Mouse (Mus musculus) limb, embryonic 11.5 days (tissue): ENCODE results near the gene Mms19. TPM values are rescaled to one million over a fixed set of nuclear protein-coding genes. Genes with fewer than 3 reads are reported as not detected.

Experiments used
- ATAC-seq: fragments of 200-750 bp; cut with Nextera tagmentation; 2 replicates; pipeline ENCODE4 v1.8.0; 2017; ENCODE audit warnings: low read depth; ENCODE audit not compliant: insufficient number of reproducible peaks, low FRiP score, low TSS enrichment
- DNase-seq: peaks from one replicate; pipeline ENCODE4 v3.0.0-alpha.2; 2015; ENCODE audit warnings: low spot score
- H3K27ac ChIP-seq: fragments of 300-500 bp; sonication (generic); replicated peaks from 2 replicates; pipeline ENCODE4 v1.5.1; 2014; ENCODE audit warnings: low read depth, mild to moderate bottlenecking, low read length
- H3K27me3 ChIP-seq: fragments of 300-500 bp; sonication (generic); 2 replicates; pipeline ENCODE4 v1.6.1; 2014; ENCODE audit warnings: mild to moderate bottlenecking, low read length, mixed read lengths; ENCODE audit not compliant: control insufficient read depth, insufficient read depth
- H3K36me3 ChIP-seq: fragments of 300-500 bp; sonication (generic); 2 replicates; pipeline ENCODE4 v1.6.1; 2014; ENCODE audit warnings: mild to moderate bottlenecking, low read length, moderate library complexity, mixed read lengths; ENCODE audit not compliant: control insufficient read depth, insufficient read depth
- H3K4me1 ChIP-seq: fragments of 300-500 bp; sonication (generic); 2 replicates; pipeline ENCODE4 v1.6.1; 2014; ENCODE audit warnings: low read length, mixed read lengths; ENCODE audit not compliant: control insufficient read depth, insufficient read depth
- H3K4me2 ChIP-seq: fragments of 300-500 bp; sonication (generic); 2 replicates; pipeline ENCODE4 v1.6.1; 2014; ENCODE audit warnings: low read depth, mild to moderate bottlenecking, moderate library complexity; ENCODE audit not compliant: severe bottlenecking
- H3K4me3 ChIP-seq: fragments of 300-500 bp; sonication (generic); 2 replicates; pipeline ENCODE4 v1.5.1; 2014; ENCODE audit warnings: low read depth, low read length
- H3K9ac ChIP-seq: fragments of 300-500 bp; sonication (generic); 2 replicates; pipeline ENCODE4 v1.6.1; 2014; ENCODE audit warnings: mild to moderate bottlenecking, low read length
- H3K9me3 ChIP-seq: fragments of 300-500 bp; sonication (generic); 2 replicates; pipeline ENCODE4 v1.6.1; 2016; ENCODE audit warnings: low read length; ENCODE audit not compliant: control insufficient read depth
- WGBS: fragments of 180-500 bp; shearing (Covaris S2); extraction: QIAGEN DNeasy Blood & Tissue Kit; methylation state at CpG from one replicate; pipeline ENCODE4 v1.1.7; 2014; 5-methylcytosine and 5-hydroxymethylcytosine counted together
- polyA plus RNA-seq: library from polyadenylated mRNA; unstranded; fragments of >200 nt; fragmentation: Nextera tagmentation; extraction: Ambion mirVana; gene quantifications from 2 replicates; pipeline ENCODE4 v1.2.1, GENCODE M21; 2014

Mms19 gene
- polyA plus RNA-seq, 1 experiment from 2014 or later = 40.1 TPM

- WGBS = 84% methylated on average over 6 of the region's 6 CpGs
- Histone ChIP-seq H3K4me2 (no peak overlapping the region), H3K9ac (no peak overlapping the region), H3K27me3 (no peaks in the 10 kb centered on the region), H3K36me3 (no peaks in the 10 kb centered on the region), H3K4me1 (peaks cover 11% of the 10 kb centered on the region), H3K9me3 (no peaks in the 10 kb centered on the region), H3K27ac (no peak overlapping the region), H3K4me3 (no peak overlapping the region)
- DNase-seq = no peak
- no peak for ATAC-seq
Measured at GRCm38 (mm10) chr19:41993484-41993883, 12.5 kb upstream of the Mms19 start.

- Histone ChIP-seq H3K9me3 (no peaks in the 10 kb centered on the region), H3K36me3 (no peaks in the 10 kb centered on the region), H3K9ac (no peak overlapping the region), H3K4me1 (peaks cover 11% of the 10 kb centered on the region), H3K4me2 (no peak overlapping the region), H3K27me3 (no peaks in the 10 kb centered on the region), H3K27ac (no peak overlapping the region), H3K4me3 (no peak overlapping the region)
- ATAC-seq = no peak
- no peak for DNase-seq
- WGBS = 81% methylated on average over 2 of the region's 2 CpGs
Measured at GRCm38 (mm10) chr19:41992971-41993370, 12.0 kb upstream of the Mms19 start.

GRCm38 (mm10) chr19:41991926-41992477, 11.0 kb upstream of the Mms19 start:
- no peak overlapping the region for H3K4me3 ChIP-seq
- H3K27me3 ChIP-seq = no peaks in the 10 kb centered on the region
- WGBS = 37% methylated on average over 6 of the region's 6 CpGs
- peaks cover 7% of the 10 kb centered on the region for H3K4me1 ChIP-seq
- H3K36me3 ChIP-seq = no peaks in the 10 kb centered on the region
- no peak overlapping the region for H3K9ac ChIP-seq
- no peaks in the 10 kb centered on the region for H3K9me3 ChIP-seq
- no peak overlapping the region for H3K27ac ChIP-seq
- DNase-seq = no peak
- no peak overlapping the region for H3K4me2 ChIP-seq
- no peak for ATAC-seq

- 87% methylated on average over 6 of the region's 6 CpGs for WGBS
- no peak for ATAC-seq
Measured at GRCm38 (mm10) chr19:41989810-41990209, 8.9 kb upstream of the Mms19 start.

GRCm38 (mm10) chr19:41987206-41987605, 6.2 kb upstream of the Mms19 start:
- Histone ChIP-seq H3K4me3 (no peak overlapping the region), H3K4me1 (peaks cover 3% of the 10 kb centered on the region; the same call in 1 of the 2 replicates), H3K36me3 (no peaks in the 10 kb centered on the region), H3K4me2 (no peak overlapping the region), H3K9ac (no peak overlapping the region), H3K9me3 (no peaks in the 10 kb centered on the region), H3K27me3 (no peaks in the 10 kb centered on the region), H3K27ac (no peak overlapping the region)
- 73% methylated on average over 4 of the region's 4 CpGs for WGBS
- ATAC-seq (no peak), DNase-seq (no peak)

More at GRCm38 (mm10) chr19:41989810-41990209, 8.9 kb upstream of the Mms19 start:
- Histone ChIP-seq H3K27ac (no peak overlapping the region), H3K9me3 (no peaks in the 10 kb centered on the region), H3K4me1 (no peaks in the 10 kb centered on the region), H3K27me3 (no peaks in the 10 kb centered on the region), H3K36me3 (no peaks in the 10 kb centered on the region), H3K9ac (no peak overlapping the region), H3K4me3 (no peak overlapping the region), H3K4me2 (no peak overlapping the region)
- no peak for DNase-seq

GRCm38 (mm10) chr19:41985994-41986393, 5.0 kb upstream of the Mms19 start:
- H3K4me3 ChIP-seq = no peak overlapping the region
- no peaks in the 10 kb centered on the region for H3K9me3 ChIP-seq
- no peak overlapping the region for H3K27ac ChIP-seq
- WGBS = 88% methylated on average over 5 of the region's 5 CpGs
- H3K4me2 ChIP-seq = no peak overlapping the region
- DNase-seq = no peak
- no peak overlapping the region for H3K9ac ChIP-seq
- H3K36me3 ChIP-seq = no peaks in the 10 kb centered on the region
- H3K27me3 ChIP-seq = no peaks in the 10 kb centered on the region
- no peak for ATAC-seq
- H3K4me1 ChIP-seq = peaks cover 3% of the 10 kb centered on the region; the same call in 1 of the 2 replicates

- 3% methylated on average over 4 of the region's 4 CpGs for WGBS
- Histone ChIP-seq H3K9ac (no peak overlapping the region), H3K27me3 (no peaks in the 10 kb centered on the region), H3K36me3 (no peaks in the 10 kb centered on the region), H3K4me2 (peak overlapping the region; percentile 63), H3K4me1 (peaks cover 5% of the 10 kb centered on the region; the same call in 1 of the 2 replicates), H3K9me3 (no peaks in the 10 kb centered on the region), H3K27ac (no peak overlapping the region), H3K4me3 (peak overlapping the region; percentile 86)
- ATAC-seq (no peak), DNase-seq (no peak)
Measured at GRCm38 (mm10) chr19:41982791-41983150, 1.8 kb upstream of the Mms19 start.

- WGBS = under 1% methylated on average over 74 of the region's 74 CpGs
- H3K9me3 ChIP-seq = no peaks in the 10 kb centered on the region
- H3K4me1 ChIP-seq = peaks cover 7% of the 10 kb centered on the region; the same call in 1 of the 2 replicates
- peak overlapping the region; percentile 44 for H3K9ac ChIP-seq
- DNase-seq (peak; percentile 64), ATAC-seq (no peak; the same call in 1 of the 2 replicates)
- H3K36me3 ChIP-seq = no peaks in the 10 kb centered on the region
- peak overlapping the region; percentile 86 for H3K4me3 ChIP-seq
- peak overlapping the region; percentile 63 for H3K4me2 ChIP-seq
- H3K27ac ChIP-seq = peak overlapping the region; percentile 44
- no peaks in the 10 kb centered on the region for H3K27me3 ChIP-seq
Measured at GRCm38 (mm10) chr19:41981931-41982790, 1.2 kb upstream of the Mms19 start.
